Mouse (Mus musculus) retina, postnatal 1 day (tissue): ENCODE results near the gene Slc10a2.
"Not testable (repeated sequence)": the region's sequence is repeated elsewhere in the genome, so short reads cannot be mapped to it uniquely, and the experiment has no call there.

ENCODE experiments used
- DNase-seq: peaks from one replicate; pipeline ENCODE4 v3.0.0-alpha.2; 2012

Slc10a2 gene

DNA sequence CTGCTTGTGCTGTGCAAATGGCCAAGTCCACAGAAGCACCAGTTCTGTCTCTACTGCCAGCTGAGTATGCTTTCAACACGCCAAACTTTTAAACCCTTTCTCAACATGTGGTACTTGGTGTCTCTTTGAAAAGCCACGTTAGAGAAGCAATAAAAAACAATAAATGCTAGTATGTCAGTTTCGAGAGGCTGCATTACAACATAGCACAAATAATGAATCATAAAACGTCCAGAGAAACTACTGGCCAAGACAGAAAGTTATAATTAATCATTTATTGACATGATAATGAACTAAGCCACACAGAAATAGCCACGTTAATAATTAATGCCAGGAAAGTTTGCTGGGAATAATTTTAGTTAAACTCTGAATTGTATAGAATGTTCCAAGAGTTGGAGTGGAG is at the start of gene Slc10a2:
Gene Slc10a2 (minus strand): TSS at position 166 of the 400 bp plus-strand sequence.
- DNase-seq = no peak

DNA sequence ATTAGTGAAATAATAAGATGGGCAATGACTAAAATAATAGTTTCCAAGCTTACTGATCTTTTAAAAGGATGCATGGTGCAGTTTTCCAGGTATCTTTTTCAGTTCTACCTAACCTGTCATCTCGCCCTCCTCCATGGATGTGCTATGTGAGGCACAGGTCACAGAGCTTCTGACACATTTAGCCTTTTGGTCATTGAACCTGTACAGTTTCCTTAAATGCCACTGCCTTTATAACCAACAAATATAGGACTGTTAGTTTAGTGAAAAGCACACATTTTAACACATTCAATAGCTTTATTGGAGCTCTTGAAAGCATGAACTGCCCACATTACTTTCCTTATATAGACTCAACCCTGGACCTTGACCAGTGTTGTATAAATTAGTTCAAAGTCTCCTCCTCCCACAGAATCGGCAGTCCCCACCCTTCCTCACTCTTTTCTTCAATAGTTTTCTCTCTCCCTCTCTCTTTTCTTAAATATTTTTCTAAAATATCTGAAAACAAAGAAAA is 24.2 kb upstream of the Slc10a2 start:
- DNase-seq = no peak

DNA sequence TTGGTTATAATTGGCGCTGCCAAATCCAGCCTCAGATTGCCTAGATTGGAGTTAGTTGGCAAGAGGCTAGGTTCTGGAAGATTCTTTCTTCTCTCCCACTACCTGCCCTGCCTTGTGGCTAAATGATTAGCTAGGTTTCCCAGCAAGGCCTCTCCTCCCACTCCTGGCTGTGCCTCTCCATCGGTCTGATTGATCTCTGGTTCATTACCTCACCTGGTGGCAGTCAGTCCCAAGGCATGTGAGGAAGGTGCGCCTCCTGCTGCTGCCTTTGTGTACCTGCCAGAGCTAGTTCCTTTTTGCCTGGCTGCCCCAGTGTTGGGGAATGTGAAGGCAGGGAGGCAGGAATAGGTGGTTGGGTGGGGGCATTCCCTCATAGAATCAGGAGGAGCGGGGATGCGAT is 1.7 kb upstream of the Slc10a2 start:
- no peak for DNase-seq

DNA sequence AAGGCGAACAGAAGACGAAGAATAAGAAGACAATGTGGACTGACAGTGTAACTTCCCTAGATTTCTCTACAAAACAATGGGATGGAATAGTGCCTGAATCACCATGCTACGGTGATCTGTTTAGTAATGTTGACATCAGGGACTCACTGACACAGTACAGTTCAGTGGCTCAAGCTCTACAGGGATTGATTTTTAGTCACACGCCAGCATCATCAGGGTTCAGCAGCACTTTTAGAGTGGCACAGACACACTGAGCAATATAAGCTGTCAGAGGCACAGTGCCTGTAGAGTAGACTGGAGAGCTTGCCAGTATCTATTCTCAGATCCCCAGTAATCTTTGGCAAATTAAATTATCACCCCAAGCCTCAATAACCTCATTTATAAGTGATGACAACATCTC is 9.8 kb downstream of the Slc10a2 start:
- DNase-seq = peak; percentile 28

DNA sequence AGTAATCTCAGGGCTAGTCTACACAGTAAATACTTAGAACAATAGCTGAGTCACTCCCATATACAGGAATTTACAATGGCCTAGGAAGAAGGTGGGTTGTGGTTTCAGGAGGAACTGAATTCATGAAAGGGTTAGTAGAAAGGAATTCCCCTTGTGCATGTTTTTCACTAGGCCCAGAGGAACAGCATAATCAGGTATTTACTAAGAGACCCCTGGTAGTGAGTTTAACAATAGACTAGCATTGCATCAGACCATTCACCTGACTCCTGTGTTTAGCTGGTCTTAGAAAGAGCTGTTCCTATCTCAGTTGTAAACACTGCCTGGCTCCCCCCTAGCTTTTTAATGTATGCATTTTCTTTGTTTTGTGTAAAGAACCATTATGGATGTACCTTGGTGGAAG is 11.2 kb downstream of the Slc10a2 start:
- DNase-seq = not testable (repeated sequence)

DNA sequence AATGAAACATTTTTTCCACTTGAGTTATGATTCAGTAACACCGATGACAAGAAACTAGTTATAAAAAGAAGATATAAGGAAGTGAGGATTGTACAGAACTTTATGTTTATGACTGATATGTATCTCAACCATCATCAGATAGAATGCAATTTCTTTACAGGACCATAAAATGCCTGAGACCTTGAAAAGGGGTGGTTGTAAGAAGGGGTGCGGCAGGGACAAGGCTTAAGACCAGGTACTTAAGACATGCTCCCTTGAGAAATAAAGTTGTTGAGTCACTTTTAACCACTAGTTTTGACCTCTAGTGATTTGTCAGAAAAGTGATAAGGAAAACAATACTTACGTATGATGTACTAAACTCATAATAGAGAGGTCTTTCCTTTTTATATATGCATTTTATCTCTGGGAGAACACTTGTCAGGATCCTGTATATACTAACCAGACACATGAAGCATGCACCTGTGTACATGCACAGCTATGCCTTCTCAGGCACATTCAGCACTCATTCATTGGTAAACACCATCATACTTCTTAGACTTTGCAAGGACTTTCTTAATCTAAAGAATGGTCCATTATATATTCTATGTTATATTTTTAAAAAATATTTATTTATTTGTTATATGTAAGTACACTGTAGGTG is 31.4 kb downstream of the Slc10a2 start:
- DNase-seq = no peak

DNA sequence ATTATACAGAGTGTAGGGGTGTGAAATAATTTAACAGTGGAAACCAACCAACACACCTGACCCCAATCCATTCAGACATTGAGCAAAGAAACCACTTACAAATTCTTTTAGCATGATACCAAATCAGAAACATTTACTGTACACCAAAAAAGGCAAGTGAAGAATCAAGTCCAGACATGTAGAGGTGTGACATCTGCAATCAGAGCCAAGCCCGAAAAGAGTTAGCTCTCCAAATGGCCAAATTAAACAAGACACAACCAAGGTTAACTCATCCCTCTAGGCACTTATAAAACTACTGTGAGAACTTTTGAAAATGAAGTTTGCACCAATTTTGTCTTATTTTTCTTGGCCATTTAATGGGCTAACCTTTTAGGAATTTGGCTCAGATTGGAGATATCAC is 46.3 kb downstream of the Slc10a2 start:
- no peak for DNase-seq

DNA sequence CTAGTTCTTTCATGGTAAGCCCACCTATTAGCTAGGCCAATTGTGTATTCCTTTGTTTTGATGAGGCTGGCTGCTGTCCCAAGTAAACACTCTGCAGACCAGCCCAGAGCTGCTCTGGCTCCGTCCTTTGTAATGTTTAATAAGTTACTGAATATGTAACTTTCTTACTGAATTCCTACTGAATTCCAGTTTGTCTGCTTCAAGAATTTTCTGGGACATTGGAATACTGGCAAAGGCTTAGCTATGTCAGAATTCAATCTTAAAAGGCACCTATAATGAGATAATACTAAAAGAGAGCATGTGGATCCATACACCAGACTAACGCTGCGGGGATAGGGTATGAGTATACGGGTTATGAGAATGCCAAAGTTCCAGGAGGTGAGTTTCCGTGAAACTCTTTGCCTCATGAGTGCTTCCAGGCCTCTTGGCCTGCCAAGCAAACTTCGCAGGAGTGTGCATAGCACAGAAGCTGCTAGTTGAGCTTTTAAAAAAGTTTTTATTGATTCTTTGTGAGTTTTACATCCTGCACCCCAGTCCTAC is 60.7 kb downstream of the Slc10a2 start:
- DNase-seq = not testable (repeated sequence)

DNA sequence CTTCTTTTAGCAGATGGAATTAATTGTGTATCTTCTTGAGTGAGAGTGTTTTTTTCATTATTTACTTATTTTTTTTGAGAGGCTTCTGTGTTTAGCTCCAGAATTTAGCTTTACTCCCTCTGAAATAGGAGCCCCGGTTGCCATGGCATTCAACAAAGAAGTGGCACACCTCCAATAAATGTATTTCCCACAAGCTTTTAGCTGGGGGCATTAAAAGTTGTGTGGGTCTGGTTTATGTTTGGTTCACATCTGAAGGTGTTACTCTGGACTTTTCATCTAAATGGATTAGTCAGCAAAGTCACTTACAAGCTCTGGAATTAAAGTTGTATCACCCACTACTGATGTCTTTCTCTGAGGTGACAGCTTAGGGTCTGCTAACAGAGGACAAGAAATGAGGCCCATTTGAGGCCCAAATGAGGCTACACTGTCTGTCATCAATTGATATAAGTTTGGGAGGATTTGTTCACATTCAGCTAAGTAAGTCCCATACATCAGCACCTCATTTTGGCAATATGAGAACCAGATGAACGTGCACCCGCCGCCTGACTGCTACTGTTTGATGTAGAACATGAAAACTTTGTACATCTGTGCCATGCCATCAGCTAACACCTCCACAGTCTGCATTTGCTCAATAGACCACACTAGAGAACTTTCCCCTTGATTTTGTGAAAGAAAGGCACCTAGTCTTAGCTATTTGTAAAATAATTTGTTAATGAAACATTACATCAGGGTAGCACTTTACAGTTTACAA is 66.2 kb downstream of the Slc10a2 start:
- no peak for DNase-seq
